Mouse (Mus musculus) monocyte, adult 2 months (primary cell): ENCODE data around the gene Arhgap28.

Experiments
- DNase-seq, 2 experiments: peaks; one replicate each; pipeline ENCODE4 v3.0.0; 2022; ENCODE audit warnings: low spot score in 2 of 2, low read depth in 1 of 2

Gene Arhgap28

DNA sequence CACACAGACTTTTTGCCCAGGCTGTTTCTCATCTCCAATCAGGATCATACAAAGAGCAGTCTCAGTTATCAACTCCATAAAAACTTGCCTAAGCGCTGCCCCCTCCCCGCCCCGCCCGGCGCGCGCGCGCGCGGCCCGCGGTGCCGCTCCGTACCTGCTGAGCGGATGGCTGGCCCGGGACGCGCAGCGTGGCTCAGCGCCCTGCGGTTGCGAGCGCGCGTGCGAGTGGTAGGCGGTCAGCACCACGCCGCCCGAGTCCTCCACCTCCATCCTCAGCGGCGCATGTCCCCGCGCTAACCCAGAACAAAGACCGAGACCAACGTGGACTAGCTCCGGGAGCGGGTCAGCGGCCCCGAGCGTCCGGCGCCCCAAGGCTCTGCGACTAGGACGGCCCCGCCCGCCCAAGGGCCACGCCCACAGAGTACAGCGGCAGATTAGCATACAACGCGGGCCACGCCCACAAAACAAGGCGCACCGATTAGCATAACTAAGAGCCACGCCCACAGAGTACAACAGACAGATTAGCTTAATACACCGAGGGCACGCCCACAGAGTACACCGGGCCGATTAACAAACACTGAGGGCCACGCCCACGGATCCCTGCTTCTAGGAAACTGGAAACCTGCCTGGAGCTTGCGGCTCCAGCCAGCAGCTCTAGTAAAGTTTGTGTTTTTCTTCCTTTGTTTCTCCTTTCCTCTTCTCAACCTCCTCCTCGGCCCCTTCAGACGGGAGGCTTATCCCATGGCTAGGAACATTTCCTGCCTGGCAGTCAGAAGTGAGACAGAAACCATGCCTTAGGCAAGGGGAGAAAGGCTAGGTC lies at the start of gene Arhgap28:
Arhgap28 (minus strand) TSS at position 380 of the 820 bp plus-strand sequence.
- peak; percentile 61 to 63 for DNase-seq

DNA sequence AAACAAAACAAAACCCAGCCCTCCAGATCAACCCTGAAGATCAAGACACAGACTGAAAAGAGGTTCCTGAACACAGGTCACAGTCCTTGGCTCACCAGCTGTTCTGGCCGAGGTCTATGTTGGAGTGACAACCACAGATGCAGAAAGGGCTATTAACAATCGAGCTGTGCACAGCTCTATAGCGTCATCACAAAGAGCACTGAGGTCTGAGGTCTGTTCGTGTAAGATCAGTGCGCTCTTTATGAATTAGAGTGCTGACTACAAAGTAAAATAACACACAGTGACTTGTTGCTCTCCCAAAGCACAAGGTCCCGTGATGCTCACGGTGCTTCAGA lies 42.4 kb upstream of the Arhgap28 start:
- DNase-seq, result no peak

DNA sequence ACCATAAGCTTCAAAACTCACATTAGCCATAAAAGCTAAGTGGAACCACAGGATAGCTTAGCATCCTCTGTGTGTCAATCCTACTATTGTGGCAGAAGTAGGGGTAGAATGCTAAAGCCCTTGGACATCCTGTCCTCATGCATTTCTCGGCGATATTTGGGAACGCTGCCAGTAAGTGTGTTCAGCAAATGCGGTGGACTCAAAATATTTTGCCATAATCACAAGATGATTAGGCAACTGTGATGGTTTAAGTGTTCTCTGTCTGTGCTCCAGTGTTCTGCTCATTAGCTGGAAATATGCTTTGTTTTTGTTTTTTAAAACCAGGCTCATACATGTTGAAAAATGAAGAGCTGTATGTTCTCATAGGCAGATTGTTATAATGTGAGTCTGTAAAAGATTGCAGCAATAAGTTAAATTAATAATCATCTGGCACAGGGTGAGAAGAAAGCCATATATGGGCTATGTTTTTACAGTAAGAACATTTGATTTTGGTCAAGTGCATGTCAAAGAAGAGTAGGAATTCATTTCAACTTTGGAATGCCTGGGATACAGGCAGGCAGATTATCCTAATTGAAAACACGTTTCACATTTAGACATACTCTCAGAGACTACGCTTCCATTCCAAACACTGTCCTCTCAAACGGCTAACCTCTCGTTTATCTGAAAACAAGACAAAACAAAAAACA lies 41.9 kb upstream of the Arhgap28 start:
- no peak for DNase-seq

DNA sequence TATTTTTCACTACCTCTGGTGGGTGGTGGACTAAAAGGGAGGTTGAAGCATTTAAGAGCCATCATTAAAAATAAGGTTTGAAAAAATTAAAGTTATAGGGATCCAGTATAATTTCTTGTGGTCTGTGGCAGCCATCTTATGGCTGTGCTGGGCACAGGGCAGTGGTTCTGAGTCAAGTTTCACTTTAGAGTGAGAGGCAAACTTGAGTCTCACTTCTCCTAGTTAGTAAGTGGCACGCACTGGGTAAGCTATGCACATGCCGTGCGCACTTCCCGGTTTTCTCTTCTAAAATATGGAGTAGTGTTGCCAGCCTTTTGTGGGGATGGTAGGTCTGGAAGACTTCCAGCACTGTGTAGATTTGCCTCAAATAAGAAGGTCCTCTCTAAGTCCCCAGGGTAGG lies 38.5 kb upstream of the Arhgap28 start:
- no peak for DNase-seq

DNA sequence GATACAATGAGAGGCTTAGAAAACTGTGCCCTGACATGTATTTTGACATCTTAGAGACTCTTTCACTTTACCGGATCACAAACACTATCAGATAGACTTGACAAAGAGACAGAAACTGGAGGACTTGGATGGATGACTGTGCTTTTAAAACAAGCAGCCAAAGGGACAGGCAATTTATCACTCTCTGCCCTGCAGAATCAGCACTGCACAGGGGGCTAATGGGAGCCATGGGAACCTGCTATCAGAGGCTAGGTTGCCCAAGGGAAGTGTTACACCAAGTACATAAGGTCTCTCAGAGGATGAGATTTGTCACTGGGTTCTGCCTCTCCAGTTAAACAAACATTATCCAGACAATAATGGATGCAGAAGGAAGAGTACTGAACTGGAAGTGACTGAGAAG lies 33.1 kb upstream of the Arhgap28 start:
- no peak for DNase-seq

DNA sequence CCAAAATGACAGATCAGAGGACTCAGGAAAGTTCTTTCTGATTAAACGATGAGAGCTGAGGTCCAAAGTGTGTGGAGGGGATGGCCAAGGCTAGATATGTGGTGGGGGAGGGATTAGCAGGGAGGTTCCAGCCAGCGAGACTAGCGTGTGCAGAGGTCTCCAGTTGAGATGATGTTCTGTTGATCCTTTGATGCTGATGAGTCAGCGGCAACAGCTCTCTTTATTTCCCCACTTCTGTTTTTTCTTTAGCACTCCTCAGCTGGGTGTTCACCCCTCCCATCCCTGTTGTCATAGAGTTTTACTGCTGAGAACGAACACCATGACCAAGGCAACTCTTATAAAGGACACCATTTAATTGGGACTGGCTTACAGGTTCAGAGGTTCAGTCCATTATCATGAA lies 25.6 kb upstream of the Arhgap28 start:
- DNase-seq, result no peak

DNA sequence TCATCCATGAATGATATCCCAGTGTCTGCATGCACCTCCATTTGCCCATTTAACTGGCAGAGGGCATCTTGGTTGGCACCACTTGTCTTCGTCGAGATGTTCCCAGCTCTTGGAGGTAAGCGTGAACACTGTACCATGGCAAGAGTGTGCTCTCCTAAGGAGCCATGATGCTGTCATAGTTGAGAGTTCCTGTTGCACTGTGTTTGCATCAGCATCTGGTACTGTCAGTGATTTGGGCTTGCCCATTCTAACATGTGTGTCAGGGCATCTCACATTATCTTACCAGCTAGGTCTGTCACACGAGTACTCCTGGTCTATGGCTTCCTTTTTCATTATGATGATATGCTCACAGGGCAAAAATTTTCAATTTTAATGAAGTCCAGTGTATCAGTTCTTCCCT lies 24.6 kb upstream of the Arhgap28 start:
- no peak for DNase-seq

DNA sequence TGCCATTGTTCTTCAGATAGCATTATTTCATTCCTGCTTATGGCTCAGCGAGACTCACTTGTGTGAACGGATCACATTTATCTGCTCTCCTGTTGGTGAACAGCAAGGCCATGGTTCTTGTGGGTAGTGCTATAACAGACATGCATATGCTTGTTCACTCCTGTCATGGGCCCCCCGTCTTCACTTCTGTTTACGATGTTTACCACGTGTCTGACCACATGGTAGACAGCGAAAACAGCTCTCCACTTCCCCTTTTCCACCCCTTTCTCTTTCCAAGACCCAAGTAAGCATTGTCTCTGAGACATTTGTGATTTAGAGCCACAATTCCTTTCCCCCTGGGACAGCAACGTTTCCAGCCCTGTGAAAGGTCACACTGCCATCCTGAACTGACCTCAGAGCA lies 20.4 kb upstream of the Arhgap28 start:
- DNase-seq, result peak in 1 of 2 experiments; percentile 4

DNA sequence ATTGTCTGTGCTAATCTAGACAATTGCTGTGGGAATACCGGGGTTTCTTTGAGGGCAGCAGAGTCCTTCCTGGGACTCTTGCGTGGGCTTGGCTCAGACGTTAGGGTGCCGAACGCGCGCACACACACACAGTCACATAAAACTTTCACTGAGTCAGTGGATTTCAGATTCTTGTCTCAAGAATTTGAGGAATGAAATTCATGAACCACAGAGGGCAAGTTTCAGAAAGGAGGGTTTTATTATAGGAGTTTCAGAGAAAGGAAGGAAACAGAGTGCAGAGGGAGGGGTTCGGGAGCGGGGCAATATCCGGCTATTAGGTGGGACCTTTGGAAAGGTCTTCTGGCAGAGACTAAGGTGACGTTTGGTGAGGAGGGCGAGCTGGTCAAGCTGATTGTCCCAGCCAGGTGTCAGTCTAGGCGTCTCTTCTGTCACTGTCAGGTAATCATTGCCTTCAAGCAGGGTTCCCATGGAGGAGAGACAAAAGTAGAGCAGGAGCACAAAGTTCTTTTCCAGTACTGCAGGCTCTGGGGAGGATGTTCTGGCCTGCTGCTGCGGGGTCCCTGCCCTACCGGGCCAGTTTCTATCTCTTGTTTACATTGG lies 15.6 kb upstream of the Arhgap28 start:
- no peak for DNase-seq

DNA sequence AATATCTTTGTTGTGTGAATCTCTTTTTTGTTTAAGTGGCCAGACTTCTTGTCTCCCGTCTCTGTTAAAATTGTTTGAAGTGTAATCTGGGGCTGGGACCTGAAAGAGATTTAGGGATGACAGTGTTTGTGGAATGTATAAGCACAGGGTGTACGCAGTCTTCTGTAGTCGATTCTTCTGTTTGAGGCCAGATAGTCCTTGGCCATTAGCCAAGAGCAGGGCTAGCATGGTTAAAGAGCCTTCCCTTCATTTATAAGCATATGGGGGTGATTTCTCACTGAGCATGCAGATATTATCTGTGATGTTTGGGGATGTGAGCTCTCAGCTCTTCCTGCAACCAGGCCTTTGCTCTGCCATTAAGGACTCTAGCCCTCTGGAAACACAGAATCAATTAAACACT lies 13.2 kb upstream of the Arhgap28 start:
- no peak for DNase-seq

DNA sequence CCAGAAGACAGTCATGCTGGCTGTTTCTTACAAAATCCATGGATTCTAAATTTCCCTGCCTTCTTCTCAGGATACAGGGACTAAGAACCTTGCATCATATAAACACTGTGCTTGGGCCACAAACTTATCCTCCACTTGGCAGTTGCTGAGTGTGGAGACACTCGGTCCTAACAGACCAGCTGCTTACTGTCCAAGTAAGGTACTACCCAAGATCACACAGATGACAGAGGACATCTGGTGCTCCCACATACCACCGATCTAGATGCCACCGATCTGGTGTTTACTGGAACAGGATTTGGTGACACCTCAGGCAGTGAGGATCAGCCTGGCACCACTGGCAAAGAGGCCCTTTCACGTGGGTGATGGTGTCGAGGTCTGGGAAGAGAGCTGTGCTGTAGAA lies 7.7 kb upstream of the Arhgap28 start:
- DNase-seq, result no peak

DNA sequence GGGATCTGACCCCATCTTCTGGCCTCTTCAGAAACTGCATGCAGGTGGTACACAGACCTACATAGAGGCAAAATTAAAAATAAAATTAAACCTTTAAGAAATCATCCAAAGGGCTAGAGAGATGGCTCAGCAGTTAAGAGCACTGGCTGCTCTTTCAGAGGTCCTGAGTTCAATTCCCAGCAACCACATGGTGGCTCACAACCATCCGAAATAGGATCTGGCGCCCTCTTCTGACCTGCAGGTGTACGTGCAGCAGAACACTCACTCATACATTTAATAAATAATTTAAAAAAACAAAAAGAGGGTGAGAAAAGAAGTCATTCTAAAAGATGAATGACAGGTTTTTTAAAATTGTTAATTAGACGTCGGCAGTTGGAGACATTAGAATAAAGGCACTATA lies 6.1 kb upstream of the Arhgap28 start:
- DNase-seq, result no peak

DNA sequence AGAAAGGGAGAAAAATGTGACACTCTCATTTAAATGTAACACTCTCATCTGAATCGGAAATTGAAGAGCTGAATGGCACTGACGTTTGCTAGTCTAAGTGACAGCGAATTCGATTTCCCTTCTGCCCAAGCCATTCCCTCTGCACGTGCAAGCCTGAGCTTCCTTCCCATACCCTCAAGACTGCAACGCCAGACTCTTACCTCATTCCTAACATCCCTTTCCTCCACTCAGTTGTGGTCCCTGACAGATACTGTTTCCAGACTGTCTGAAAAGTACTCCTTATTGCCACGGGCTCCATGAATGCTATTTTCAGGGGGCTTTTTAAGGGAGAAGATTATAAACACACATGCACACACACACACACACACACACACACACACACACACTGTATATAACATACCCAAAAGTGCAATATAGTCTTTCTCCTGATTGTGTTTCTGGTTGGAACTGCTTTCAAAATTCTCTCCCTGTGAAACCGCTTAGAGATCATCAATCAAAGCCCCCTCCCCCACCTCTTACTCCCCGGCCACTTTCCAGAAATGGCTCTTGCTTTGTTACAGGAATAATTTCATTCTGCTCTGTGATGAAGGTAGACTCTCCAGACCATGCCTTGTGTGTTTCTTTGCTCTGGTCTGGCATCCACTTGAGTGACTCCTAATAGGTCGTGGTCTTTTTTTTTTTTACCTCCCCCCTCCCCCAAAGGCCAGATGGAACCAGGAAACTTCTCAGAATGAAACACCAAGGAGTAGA lies 836 bp upstream of the Arhgap28 start:
- no peak for DNase-seq

DNA sequence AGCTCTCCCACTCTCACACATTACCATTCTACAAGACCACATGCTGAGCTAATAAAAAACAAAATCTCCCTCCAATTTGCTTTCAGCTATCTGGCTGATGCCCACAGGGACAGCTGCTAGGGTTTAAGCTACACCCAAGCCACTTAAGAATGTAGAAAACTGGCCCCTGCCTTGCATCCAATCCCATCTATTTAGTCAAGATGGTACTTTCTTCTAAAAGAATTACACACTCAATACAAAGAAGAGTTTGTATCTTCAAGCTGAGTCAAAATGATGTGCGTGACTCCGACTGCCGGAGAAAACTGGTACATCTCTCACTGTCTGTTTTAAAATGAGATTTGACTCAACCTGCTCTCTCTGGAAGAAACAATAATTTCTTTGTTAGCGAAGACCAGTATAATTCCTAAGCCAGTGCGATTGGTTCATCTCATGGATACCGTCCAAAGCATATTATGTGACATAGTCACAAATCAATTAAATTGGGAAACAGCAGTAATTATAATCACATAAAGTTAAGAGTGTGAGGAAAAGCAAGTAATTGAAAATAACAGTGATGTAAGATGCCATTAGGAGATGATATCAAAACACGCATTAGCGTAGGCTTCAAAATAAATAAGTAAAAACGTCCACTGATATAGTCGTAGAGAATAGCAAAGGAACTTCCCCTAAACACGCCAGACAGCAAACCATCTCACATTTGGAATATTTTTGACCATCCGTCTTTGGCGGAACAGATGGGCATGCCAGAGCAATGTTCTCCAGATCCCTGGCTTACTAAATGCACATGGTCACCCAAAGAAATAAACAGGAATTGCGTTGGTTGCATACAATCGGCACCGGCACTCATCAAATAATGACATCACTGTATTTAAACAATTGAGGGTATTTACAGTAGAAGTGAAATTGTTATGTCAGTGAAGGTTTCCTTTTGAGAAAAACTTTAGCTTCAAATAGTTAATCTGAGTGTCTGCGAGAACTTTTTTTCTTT lies 1.0 kb downstream of the Arhgap28 start:
- no peak for DNase-seq

DNA sequence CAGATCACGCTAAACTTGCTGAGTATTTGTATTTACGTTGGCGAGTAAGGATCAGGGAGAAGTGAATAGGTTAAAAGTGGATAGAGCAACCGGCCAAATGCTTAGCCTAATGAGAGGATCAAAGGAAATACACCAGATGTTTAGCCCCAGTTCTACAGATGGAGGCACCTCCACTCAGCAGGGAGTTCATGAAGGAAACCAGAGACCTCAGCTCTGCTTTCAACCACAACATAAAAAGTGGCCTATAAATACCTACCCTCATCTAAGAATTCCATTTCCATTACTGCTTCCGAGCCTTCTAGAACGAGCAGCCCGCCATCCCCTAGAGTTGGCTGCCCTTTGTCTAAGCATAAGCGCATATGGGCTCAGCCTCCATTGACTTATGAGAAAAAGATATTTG lies 4.1 kb downstream of the Arhgap28 start:
- DNase-seq, result no peak

DNA sequence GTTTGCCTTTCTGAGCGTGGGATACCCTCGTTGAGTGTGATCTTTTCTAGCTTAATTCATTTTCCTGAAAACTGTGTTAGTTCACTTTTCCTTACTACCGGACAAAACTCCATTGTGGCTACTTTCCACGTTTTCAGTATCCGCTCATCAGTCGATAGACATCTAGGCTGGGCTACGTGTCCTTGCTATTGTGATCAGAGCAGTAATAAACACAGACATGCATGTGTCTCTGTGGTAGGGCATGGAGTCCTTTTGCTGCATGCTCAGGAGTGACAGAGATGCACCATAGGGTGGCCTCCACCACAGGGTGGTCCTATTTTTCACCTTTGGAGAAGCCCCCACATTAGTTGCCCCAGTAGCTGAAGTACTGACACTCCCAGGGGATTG lies 7.2 kb downstream of the Arhgap28 start:
- DNase-seq, result no peak

DNA sequence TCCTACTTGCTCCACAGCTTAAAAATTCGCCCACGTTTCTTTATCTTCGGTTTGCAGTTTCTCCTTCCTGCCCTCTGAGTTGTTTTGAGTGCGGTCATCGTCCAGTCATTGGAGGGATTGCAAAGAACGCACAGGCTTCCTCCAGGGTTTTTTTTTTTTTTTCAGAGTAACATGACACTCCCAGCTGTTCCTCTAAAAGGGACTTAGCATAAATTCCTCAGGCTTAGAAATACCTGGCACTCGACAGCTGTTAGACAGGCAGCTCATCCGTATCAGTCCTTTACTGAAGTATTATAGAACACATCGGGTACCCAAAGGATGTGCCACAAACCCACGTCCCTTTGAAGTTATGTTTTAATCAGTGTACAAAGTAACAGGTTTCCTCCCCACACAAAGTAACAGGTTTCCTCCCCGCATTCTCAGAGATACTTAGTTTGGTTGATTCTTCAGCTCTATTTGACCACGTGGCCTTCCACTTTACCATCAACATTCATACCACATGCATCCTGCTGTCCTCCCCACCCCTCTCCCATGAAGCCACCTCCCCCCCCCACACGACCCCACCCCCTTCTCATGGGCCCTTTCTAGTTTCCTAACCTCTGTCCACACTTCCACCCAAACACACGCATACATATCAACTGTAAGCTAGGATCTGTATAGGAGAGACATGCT lies 7.7 kb downstream of the Arhgap28 start:
- DNase-seq, result no peak

DNA sequence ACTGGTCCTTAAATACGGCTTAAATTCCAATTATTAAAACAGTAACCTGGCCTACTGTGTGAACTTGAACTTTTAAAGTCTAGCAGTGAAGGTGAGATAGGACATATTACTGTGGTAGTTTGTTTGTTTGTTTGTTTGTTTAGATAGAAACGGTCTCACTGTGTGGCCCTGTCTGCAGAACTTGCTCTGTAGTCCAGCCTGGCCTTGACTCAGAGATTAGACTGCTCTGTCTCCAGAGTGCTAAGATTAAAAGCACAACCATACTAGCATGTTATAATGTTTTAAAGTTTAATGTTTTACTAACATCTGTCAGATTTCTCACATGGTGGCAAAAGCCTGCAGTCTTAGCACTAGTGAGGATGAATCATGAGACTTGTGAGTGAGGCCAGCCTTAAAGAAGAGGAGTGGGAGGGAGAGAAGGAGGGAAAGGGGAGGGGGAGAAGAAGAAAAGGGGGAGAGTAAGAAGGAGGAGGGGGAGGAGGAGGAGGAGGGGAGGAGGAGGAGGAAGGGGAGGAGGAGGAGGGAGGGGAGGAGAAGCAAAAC lies 8.6 kb downstream of the Arhgap28 start:
- no peak for DNase-seq

DNA sequence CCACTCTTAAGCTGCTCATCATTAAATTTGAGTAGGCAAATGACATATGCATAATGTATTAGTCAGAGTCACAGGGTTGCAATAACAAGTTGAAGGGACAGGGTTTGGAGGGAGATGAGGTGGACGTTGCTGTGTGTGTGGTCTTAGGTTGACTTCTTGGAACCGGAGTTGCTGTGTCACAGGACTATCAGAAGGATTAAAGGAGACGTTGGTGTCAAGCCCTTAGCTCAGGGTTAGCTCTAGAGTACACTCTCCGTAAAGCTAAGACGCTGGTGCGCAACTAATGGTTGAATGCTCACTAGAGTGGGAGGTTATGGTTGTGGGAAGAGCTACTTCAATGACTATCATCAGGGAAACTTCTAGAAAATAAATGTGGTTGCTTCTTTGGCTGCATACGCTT lies 9.1 kb downstream of the Arhgap28 start:
- DNase-seq, result no peak
